Mouse (Mus musculus) intestine, embryonic 14.5 days (tissue): ENCODE results near the gene Max. TPM values are rescaled to one million over a fixed set of nuclear protein-coding genes. Genes with fewer than 3 reads are reported as not detected.

ENCODE experiments used
- ATAC-seq: fragments of 200-750 bp; cut with Nextera tagmentation; replicated peaks from 2 replicates; pipeline ENCODE4 v1.8.0; 2017; ENCODE audit warnings: low read depth, moderate number of reproducible peaks, moderate TSS enrichment, moderate library complexity; ENCODE audit not compliant: low FRiP score, low TSS enrichment
- DNase-seq: peaks from one replicate; pipeline ENCODE4 v3.0.0-alpha.2; 2018; ENCODE audit warnings: low spot score
- H3K27ac ChIP-seq: fragments of 300-500 bp; sonication (generic); 2 replicates; pipeline ENCODE4 v1.5.1; 2014; ENCODE audit warnings: low read depth, mild to moderate bottlenecking, control low read depth
- H3K27me3 ChIP-seq: fragments of 300-500 bp; sonication (generic); replicated peaks from 2 replicates; pipeline ENCODE4 v1.6.1; 2014; ENCODE audit warnings: low read length, control low read depth; ENCODE audit not compliant: control insufficient read depth, insufficient read depth
- H3K36me3 ChIP-seq: fragments of 300-500 bp; sonication (generic); 2 replicates; pipeline ENCODE4 v1.6.1; 2014; ENCODE audit warnings: low read length, control low read depth; ENCODE audit not compliant: control insufficient read depth, insufficient read depth
- H3K4me1 ChIP-seq: fragments of 300-500 bp; sonication (generic); replicated peaks from 2 replicates; pipeline ENCODE4 v1.6.1; 2014; ENCODE audit warnings: low read length, control low read depth, mixed read lengths; ENCODE audit not compliant: control insufficient read depth, insufficient read depth
- H3K4me2 ChIP-seq: fragments of 300-500 bp; sonication (generic); 2 replicates; pipeline ENCODE4 v1.6.1; 2014; ENCODE audit warnings: low read length
- H3K4me3 ChIP-seq: fragments of 300-500 bp; sonication (generic); 2 replicates; pipeline ENCODE4 v1.5.1; 2014; ENCODE audit warnings: low read depth, low read length, control low read depth, mixed read lengths
- H3K9ac ChIP-seq: fragments of 300-500 bp; sonication (generic); 2 replicates; pipeline ENCODE4 v1.6.1; 2014; ENCODE audit warnings: mild to moderate bottlenecking, low read length
- H3K9me3 ChIP-seq: fragments of 300-500 bp; sonication (generic); 2 replicates; pipeline ENCODE4 v1.6.1; 2016; ENCODE audit warnings: low read length, control low read depth; ENCODE audit not compliant: control insufficient read depth
- WGBS: fragments of 180-500 bp; shearing (Covaris S2); extraction: QIAGEN DNeasy Blood & Tissue Kit; methylation state at CpG from one replicate; pipeline ENCODE4 v1.1.7; 2014; 5-methylcytosine and 5-hydroxymethylcytosine counted together
- polyA plus RNA-seq: library from polyadenylated mRNA; unstranded; fragments of >200 nt; fragmentation: Nextera tagmentation; extraction: Ambion mirVana; gene quantifications from 2 replicates; pipeline ENCODE4 v1.2.1, GENCODE M21; 2014

The Max gene
- polyA plus RNA-seq, 1 experiment from 2014 or later, result 27.5 TPM

GRCm38 (mm10) chr12:76932688-76933060 lies 29.3 kb downstream of the Max start:
- no peak overlapping the region for H3K27ac ChIP-seq
- H3K9me3 ChIP-seq, result no peaks in the 10 kb centered on the region
- no peak for ATAC-seq
- no peaks in the 10 kb centered on the region for H3K27me3 ChIP-seq
- H3K36me3 ChIP-seq, result peaks cover 31% of the 10 kb centered on the region
- H3K4me3 ChIP-seq, result no peak overlapping the region
- H3K4me1 ChIP-seq, result no peaks in the 10 kb centered on the region
- WGBS, result 54% methylated on average over 6 of the region's 6 CpGs
- no peak overlapping the region for H3K9ac ChIP-seq
- no peak overlapping the region for H3K4me2 ChIP-seq
- DNase-seq, result no peak

DNA sequence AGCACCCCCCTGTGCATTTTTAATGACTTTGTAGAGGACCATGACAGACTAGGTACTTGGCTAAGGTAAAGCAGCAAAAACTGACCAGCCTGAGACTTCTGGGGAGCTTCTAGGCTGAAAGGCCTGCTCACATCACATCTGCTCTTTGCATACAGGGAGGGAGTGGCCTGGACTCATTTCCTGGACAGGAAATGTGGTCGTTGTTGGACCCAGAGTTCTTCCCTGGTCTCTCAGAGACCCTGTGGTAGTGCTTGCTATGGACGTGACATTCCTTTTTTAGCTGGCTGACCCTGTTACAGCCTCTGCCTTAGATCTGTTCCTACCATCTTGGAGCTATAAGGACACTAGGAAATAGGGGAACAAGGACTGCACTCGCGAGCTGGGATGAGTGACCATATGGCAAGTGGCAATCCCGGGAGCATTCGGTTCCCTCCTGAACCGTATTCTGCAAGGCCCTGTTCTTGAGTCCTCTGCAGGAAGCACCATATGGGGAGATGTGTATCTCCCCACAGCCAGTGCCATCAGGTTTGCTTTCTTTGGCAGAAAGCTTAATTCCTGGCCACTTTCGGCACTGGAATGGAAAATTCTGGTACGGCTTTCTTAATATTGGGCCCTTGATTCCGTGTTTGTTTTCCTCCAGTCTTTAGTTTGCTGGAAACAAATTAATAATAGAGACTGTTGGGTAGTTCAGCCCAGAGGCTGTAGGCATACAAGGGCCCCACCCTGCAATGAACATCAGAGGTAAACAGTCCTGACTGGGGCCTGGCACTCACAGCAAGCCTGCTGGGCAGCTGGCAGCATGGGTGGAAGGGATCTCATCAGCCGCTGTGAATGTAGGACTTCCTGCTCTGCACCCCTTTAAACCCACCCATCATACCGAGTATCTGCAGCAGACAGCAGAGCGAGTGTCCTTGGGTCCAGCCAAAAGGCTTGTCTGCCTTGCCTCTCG lies 30.0 kb downstream of the Max start:
- 68% methylated on average over 14 of the region's 14 CpGs for WGBS
- Histone ChIP-seq H3K9me3 (no peaks in the 10 kb centered on the region), H3K27ac (no peak overlapping the region), H3K27me3 (no peaks in the 10 kb centered on the region), H3K9ac (no peak overlapping the region), H3K4me1 (no peaks in the 10 kb centered on the region), H3K4me2 (no peak overlapping the region), H3K4me3 (no peak overlapping the region), H3K36me3 (peaks cover 25% of the 10 kb centered on the region)
- DNase-seq, result no peak
- no peak for ATAC-seq

DNA sequence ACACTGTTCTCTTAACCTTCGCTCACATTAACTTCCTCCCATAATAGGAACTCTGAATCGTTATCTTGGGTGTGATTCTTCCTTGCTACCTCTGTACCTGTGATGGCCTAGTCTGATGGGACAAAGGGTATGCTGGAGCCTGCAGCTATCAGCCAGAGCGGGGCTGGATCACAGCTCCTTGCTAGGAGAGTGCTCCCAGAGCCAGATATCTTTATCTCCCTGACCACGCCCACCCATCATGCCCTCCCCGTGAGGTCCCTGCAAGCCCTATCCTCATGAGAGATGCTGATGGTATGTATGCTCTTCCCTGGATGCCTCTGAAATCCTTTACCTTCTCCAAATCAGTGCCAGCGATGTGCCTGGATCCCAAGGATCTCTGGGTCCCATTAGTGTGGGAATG lies 31.8 kb downstream of the Max start:
- H3K27ac ChIP-seq, result no peak overlapping the region
- WGBS, result 65% methylated on average over 6 of the region's 6 CpGs
- H3K4me1 ChIP-seq, result no peaks in the 10 kb centered on the region
- no peaks in the 10 kb centered on the region for H3K9me3 ChIP-seq
- no peak for DNase-seq
- peaks cover 6% of the 10 kb centered on the region; the same call in 1 of the 2 replicates for H3K36me3 ChIP-seq
- no peak overlapping the region for H3K9ac ChIP-seq
- no peaks in the 10 kb centered on the region for H3K27me3 ChIP-seq
- ATAC-seq, result no peak
- H3K4me2 ChIP-seq, result no peak overlapping the region
- H3K4me3 ChIP-seq, result no peak overlapping the region

DNA sequence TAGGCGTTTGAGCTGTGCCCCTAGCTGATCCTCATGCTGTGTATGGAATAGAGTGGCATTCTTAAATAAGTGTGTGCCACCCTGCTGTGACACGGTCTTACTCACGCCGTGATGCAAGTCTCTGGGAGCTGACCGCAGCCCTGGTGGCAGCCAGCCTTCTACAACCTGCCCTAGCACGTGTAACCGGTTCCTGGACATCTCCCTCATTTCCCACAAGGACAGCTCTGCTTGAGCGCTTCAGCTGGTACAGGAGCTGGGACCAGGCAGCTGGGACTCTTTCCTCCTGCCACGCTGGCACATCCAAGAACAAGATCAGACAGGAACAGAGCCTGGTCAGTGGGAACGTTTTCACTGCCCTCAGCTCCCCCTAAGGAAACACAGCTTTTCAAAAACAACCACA lies 34.5 kb downstream of the Max start:
- WGBS, result 65% methylated on average over 10 of the region's 10 CpGs
- ATAC-seq, result no peak
- Histone ChIP-seq H3K9ac (no peak overlapping the region), H3K4me3 (no peak overlapping the region), H3K27ac (no peak overlapping the region), H3K27me3 (no peaks in the 10 kb centered on the region), H3K36me3 (no peaks in the 10 kb centered on the region), H3K4me2 (no peak overlapping the region), H3K9me3 (no peaks in the 10 kb centered on the region), H3K4me1 (no peaks in the 10 kb centered on the region)
- no peak for DNase-seq

DNA sequence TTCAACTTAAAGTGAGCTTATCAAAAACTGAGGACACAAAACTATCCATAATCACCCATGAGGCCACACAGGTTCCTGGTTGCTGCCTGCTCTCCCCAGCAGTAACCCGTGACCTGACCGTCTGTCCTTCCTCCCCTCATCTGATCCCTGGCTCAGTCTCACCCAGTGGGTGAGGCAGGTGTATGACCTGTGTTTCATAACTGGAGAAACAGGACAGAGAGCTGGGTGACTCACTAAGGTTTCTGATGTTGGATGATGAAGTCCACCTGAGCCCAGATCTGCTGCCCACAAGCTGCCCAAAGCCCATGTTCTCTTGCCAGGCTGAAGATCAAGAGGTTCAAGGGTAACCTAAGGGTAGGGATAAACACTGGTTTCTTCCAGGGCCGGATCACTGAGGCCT lies 35.0 kb downstream of the Max start:
- Histone ChIP-seq H3K9me3 (no peaks in the 10 kb centered on the region), H3K4me2 (no peak overlapping the region), H3K27me3 (no peaks in the 10 kb centered on the region), H3K4me3 (no peak overlapping the region), H3K4me1 (no peaks in the 10 kb centered on the region), H3K27ac (no peak overlapping the region), H3K9ac (no peak overlapping the region), H3K36me3 (no peaks in the 10 kb centered on the region)
- no peak for ATAC-seq
- DNase-seq, result no peak
- 73% methylated on average over 3 of the region's 3 CpGs for WGBS

- H3K4me1 ChIP-seq, result no peaks in the 10 kb centered on the region
- no peak overlapping the region for H3K4me2 ChIP-seq
- ATAC-seq (no peak), DNase-seq (no peak)
- no peak overlapping the region for H3K27ac ChIP-seq
- H3K4me3 ChIP-seq, result no peak overlapping the region
- H3K9ac ChIP-seq, result no peak overlapping the region
- no peaks in the 10 kb centered on the region for H3K36me3 ChIP-seq
- H3K27me3 ChIP-seq, result no peaks in the 10 kb centered on the region
- WGBS, result 75% methylated on average over 10 of the region's 10 CpGs
- H3K9me3 ChIP-seq, result no peaks in the 10 kb centered on the region
Observed at GRCm38 (mm10) chr12:76926338-76926945, 35.6 kb downstream of the Max start.

DNA sequence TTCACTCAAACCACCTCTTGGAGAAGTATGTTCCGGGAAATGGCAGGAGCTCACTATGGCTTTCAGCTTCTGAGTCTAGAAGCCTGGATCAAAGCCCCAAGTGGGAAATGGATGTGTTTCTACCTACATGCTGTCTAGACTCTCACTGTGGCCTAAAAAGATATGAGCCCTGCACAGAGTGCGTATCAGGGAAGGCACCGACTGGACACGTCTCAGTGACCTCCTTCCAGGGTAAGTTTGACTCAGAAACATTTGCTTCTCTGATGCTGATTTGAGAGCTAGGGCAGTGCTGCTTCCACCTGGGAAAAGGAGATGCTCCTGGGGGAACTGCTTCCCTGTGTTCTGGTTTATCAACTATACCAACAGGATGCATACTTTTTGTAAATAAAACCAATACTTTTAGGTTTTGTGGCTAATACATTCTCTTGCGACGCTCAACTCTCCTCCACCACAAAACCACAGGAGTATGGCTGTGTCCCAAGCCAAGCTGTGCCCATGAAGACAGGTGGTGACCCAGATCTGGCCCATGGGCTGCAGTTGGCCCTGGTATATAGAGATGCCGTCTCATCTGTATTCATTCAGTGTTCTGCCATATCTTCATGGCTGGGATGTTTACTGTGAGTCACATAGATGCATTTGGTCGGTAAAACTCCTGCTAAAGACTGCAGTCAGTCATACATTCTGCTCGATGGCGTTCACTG lies 36.9 kb downstream of the Max start:
- H3K9ac ChIP-seq, result no peak overlapping the region
- no peak overlapping the region for H3K4me3 ChIP-seq
- DNase-seq (no peak), ATAC-seq (no peak)
- H3K36me3 ChIP-seq, result peaks cover 8% of the 10 kb centered on the region
- H3K4me2 ChIP-seq, result no peak overlapping the region
- no peaks in the 10 kb centered on the region for H3K27me3 ChIP-seq
- H3K9me3 ChIP-seq, result no peaks in the 10 kb centered on the region
- no peak overlapping the region for H3K27ac ChIP-seq
- no peaks in the 10 kb centered on the region for H3K4me1 ChIP-seq
- WGBS, result 92% methylated on average over 10 of the region's 10 CpGs

- no peak overlapping the region for H3K27ac ChIP-seq
- H3K4me2 ChIP-seq, result no peak overlapping the region
Observed at GRCm38 (mm10) chr12:76923118-76923517, 38.9 kb downstream of the Max start.

More at GRCm38 (mm10) chr12:76923118-76923517, 38.9 kb downstream of the Max start:
- no peaks in the 10 kb centered on the region for H3K27me3 ChIP-seq
- no peak for DNase-seq
- peaks cover 12% of the 10 kb centered on the region for H3K36me3 ChIP-seq
- H3K4me1 ChIP-seq, result no peaks in the 10 kb centered on the region
- no peak for ATAC-seq
- H3K9me3 ChIP-seq, result no peaks in the 10 kb centered on the region
- WGBS, result 81% methylated on average over 8 of the region's 8 CpGs
- H3K9ac ChIP-seq, result no peak overlapping the region
- H3K4me3 ChIP-seq, result no peak overlapping the region
